Mouse (Mus musculus) CH12.LX (cell line): ENCODE data around the gene Tnnt1. TPM values are rescaled to one million over a fixed set of nuclear protein-coding genes. Genes with fewer than 3 reads are reported as not detected.

Source experiments
- DNase-seq: peaks from one replicate; pipeline ENCODE4 v3.0.0-alpha.2; 2013; ENCODE audit errors: extremely low read depth
- H3K27ac ChIP-seq: 2 replicates; pipeline ENCODE4 v1.5.1; 2012; ENCODE audit warnings: low read depth, mild to moderate bottlenecking, control low read depth, moderate library complexity; ENCODE audit not compliant: insufficient read depth
- H3K27me3 ChIP-seq: replicated peaks from 2 replicates; pipeline ENCODE3; 2012; ENCODE audit warnings: inconsistent platforms
- H3K36me3 ChIP-seq, 2 experiments: replicated peaks in 1 of 2; 2 replicates each; pipeline versions ENCODE3 to v1.6.1; 2012; ENCODE audit warnings: inconsistent platforms in 1 of 2, low read length in 1 of 2, mild to moderate bottlenecking in 1 of 2, mixed read lengths in 1 of 2, moderate library complexity in 1 of 2; ENCODE audit not compliant: control insufficient read depth in 1 of 2, insufficient read depth in 1 of 2
- H3K4me1 ChIP-seq, 2 experiments: 2 replicates each; pipeline ENCODE4 v1.6.1; 2012; ENCODE audit warnings: inconsistent platforms in 1 of 2, moderate library complexity in 1 of 2; ENCODE audit not compliant: insufficient read depth in 2 of 2, control insufficient read depth in 1 of 2
- H3K4me2 ChIP-seq: 2 replicates; pipeline ENCODE4 v1.6.1; 2012; ENCODE audit warnings: low read depth, mild to moderate bottlenecking, control low read depth; ENCODE audit not compliant: poor library complexity, insufficient read depth, severe bottlenecking
- H3K4me3 ChIP-seq, 3 experiments: fragments of 150-350 bp in 1 of 3; sonication (generic) in 1 of 3; replicated peaks in 1 of 3; 2 replicates each; pipeline versions ENCODE3 to v1.5.1; 2011 to 2012; ENCODE audit warnings: low read depth in 2 of 3, low read length in 2 of 3, mild to moderate bottlenecking in 2 of 3, moderate library complexity in 2 of 3, control low read depth in 1 of 3, improper control_type of control experiment in 1 of 3, inconsistent platforms in 1 of 3, mixed read lengths in 1 of 3; ENCODE audit not compliant: poor library complexity in 1 of 3
- H3K79me2 ChIP-seq: replicated peaks from 2 replicates; pipeline ENCODE4 v1.6.1; 2012; ENCODE audit warnings: mild to moderate bottlenecking, moderate library complexity; ENCODE audit not compliant: control insufficient read depth, poor library complexity, insufficient read depth, severe bottlenecking; ENCODE audit errors: extremely low read depth
- H3K9ac ChIP-seq: 2 replicates; pipeline ENCODE4 v1.6.1; 2012; ENCODE audit warnings: low read depth, mild to moderate bottlenecking, control low read depth, moderate library complexity; ENCODE audit not compliant: insufficient read depth
- H3K9me3 ChIP-seq: replicated peaks from 2 replicates; pipeline ENCODE3; 2012; ENCODE audit warnings: low read length, inconsistent platforms, mixed read lengths
- CTCF ChIP-seq, 2 experiments: IDR thresholded peaks in 1 of 2; conservative IDR thresholded peaks in 1 of 2; 2 replicates each; pipeline ENCODE4 v1.5.1; 2011 to 2012; ENCODE audit warnings: low read depth in 2 of 2, low read length in 2 of 2, improper control_type of control experiment in 1 of 2, inconsistent platforms in 1 of 2, mild to moderate bottlenecking in 1 of 2, moderate library complexity in 1 of 2
- E2F4 ChIP-seq: IDR thresholded peaks from 2 replicates; pipeline ENCODE4 v1.6.1; 2011; ENCODE audit warnings: low read depth, low read length, improper control_type of control experiment; ENCODE audit not compliant: insufficient replicate concordance
- ELF1 ChIP-seq: IDR thresholded peaks from 2 replicates; pipeline ENCODE4 v1.6.1; 2014; ENCODE audit warnings: low read depth, mild to moderate bottlenecking, inconsistent platforms, low read length, improper control_type of control experiment
- EP300 ChIP-seq: IDR thresholded peaks from 2 replicates; pipeline ENCODE4 v1.6.1; 2011; ENCODE audit warnings: low read length, improper control_type of control experiment
- ETS1 ChIP-seq: conservative IDR thresholded peaks from 2 replicates; pipeline ENCODE4 v1.6.1; 2012; ENCODE audit warnings: low read depth, mild to moderate bottlenecking, inconsistent platforms, low read length, improper control_type of control experiment, moderate library complexity
- IRF4 ChIP-seq: IDR thresholded peaks from 2 replicates; pipeline ENCODE4 v1.6.1; 2014; ENCODE audit warnings: low read depth, mild to moderate bottlenecking, inconsistent platforms, low read length, improper control_type of control experiment
- JUND ChIP-seq: conservative IDR thresholded peaks from 2 replicates; pipeline ENCODE4 v1.6.1; 2011; ENCODE audit warnings: low read depth, low read length, improper control_type of control experiment
- MEF2A ChIP-seq: IDR thresholded peaks from 2 replicates; pipeline ENCODE4 v1.6.1; 2014; ENCODE audit warnings: low read depth, mild to moderate bottlenecking, inconsistent platforms, low read length, improper control_type of control experiment, borderline replicate concordance
- RCOR1 ChIP-seq: conservative IDR thresholded peaks from 2 replicates; pipeline ENCODE4 v1.6.1; 2012; ENCODE audit warnings: low read depth, mild to moderate bottlenecking, inconsistent platforms, low read length, improper control_type of control experiment
- UBTF ChIP-seq: IDR thresholded peaks from 2 replicates; pipeline ENCODE4 v1.6.1; 2012; ENCODE audit warnings: low read depth, mild to moderate bottlenecking, inconsistent platforms, low read length, improper control_type of control experiment, moderate library complexity
- ZC3H11A ChIP-seq: IDR thresholded peaks from 2 replicates; pipeline ENCODE4 v1.6.1; 2012; ENCODE audit warnings: low read depth, mild to moderate bottlenecking, inconsistent platforms, low read length, improper control_type of control experiment
- ZNF384 ChIP-seq: IDR thresholded peaks from 2 replicates; pipeline ENCODE4 v1.6.1; 2012; ENCODE audit warnings: low read depth, low read length, improper control_type of control experiment, inconsistent platforms
- dilution Hi-C: fragments of 300-500 bp; cut with MboI; formaldehyde crosslinking; loops from 2 replicates; pipeline ENCODE4 v1.14.3; 2020; ENCODE audit warnings: low sequenced_read_pairs; ENCODE audit not compliant: extremely low pct_unique_long_range_greater_than_20kb, extremely low pct_ligation_motif_present
- in situ Hi-C: fragments of 300-500 bp; cut with MboI; formaldehyde crosslinking; loops from 3 replicates; pipeline ENCODE4 v1.14.3; 2019; ENCODE audit warnings: low sequenced_read_pairs, low pct_ligation_motif_present, low pct_unique_long_range_greater_than_20kb, mixed read lengths
- polyA plus RNA-seq: library from polyadenylated mRNA; unstranded; fragments of >175 nt; gene quantifications from 2 replicates; pipeline ENCODE4 v1.2.1, GENCODE M21; 2012; ENCODE audit warnings: low read depth; ENCODE audit not compliant: insufficient read length
- total RNA-seq, 2 experiments: library from RNA; depleted of rRNA; stranded (reverse); fragments of 300-350 nt in 1 of 2; fragments of >200 nt in 1 of 2; gene quantifications; 2 replicates each; pipeline ENCODE4 v1.2.3; 2012 to 2014

Tnnt1 gene
- total and polyA plus RNA-seq, 3 experiments: 0.30 to 0.36 TPM; not detected in 1

DNA sequence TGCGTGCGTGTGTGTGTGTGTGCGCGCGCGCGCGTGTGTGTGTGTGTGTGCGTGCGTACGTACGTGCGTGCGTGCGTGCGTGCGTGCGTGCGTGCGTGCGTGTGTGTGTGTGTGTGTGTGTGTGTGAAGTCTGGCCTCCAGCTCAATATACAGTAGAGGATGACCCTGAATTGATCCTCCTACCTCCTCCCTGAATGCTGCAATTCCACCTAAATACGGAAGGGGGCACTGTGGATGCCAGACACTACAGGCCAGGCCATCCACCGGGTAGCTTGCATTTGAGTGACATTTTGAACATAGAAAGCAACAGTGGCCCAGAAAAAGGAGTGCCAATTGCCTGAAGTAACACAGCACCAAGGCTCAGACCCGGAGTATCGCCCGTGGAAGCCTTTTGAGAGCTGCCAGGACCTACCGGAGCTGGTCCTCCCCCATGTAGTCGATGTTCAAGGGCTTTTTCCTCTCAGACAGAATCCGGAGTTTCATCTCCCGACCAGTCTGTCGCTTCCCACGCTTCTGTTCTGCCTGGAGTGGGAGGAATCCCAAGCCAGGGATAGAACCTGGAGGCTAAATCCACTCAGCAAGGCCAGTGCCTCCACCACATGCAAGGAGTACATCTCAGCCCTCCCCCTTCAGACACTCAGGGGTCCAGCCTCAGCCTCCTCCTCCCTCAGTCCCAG is 8.0 kb downstream of the Tnnt1 start:
- no peak overlapping the region for H3K9ac ChIP-seq
- no peaks in the 10 kb centered on the region for H3K36me3 ChIP-seq
- H3K9me3 ChIP-seq: no peaks in the 10 kb centered on the region
- peaks cover 20 to 29% of the 10 kb centered on the region in 2 experiments for H3K4me1 ChIP-seq
- H3K4me2 ChIP-seq: no peak overlapping the region
- dilution Hi-C loops: no loop called here
- DNase-seq: no peak
- H3K27me3 ChIP-seq: no peaks in the 10 kb centered on the region
- TF ChIP-seq CTCF (conservative IDR thresholded peaks at IDR 0.05 in 1 of 2, IDR thresholded peaks at IDR 0.05 in 1 of 2; ENCODE audit: low read depth in 2 of 2, low read length in 2 of 2) (peak; percentile 32 to 42; a peak in 2 of 4 replicates), RCOR1 (no peak)
- TF ChIP-seq, all 38 proteins: peak for 1
- Histone ChIP-seq H3K4me3 (no peak overlapping the region), H3K79me2 (no peaks in the 10 kb centered on the region), H3K27ac (no peak overlapping the region)
- in situ Hi-C loops: no loop called here

- H3K4me1 ChIP-seq: peaks cover 20 to 34% of the 10 kb centered on the region in 2 experiments
- H3K27ac ChIP-seq: no peak overlapping the region
- in situ Hi-C loops (no loop called here), dilution Hi-C loops (no loop called here)
- no peak overlapping the region for H3K4me2 ChIP-seq
- H3K79me2 ChIP-seq: no peaks in the 10 kb centered on the region
- TF ChIP-seq EP300 (no peak), JUND (no peak), E2F4 (no peak), RCOR1 (no peak), ZC3H11A (no peak), UBTF (no peak), MEF2A (no peak), IRF4 (no peak), ZNF384 (no peak), ELF1 (no peak), ETS1 (no peak)
- no peaks in the 10 kb centered on the region for H3K9me3 ChIP-seq
- H3K9ac ChIP-seq: no peak overlapping the region
- no peaks in the 10 kb centered on the region for H3K36me3 ChIP-seq
- no peak overlapping the region for H3K4me3 ChIP-seq
- no peak for DNase-seq
- H3K27me3 ChIP-seq: no peaks in the 10 kb centered on the region
These were observed 9.0 kb downstream of the Tnnt1 start for GRCm38 (mm10) chr7:4507220-4507619.
